Mouse (Mus musculus): ENCODE data around the gene Tuba8.

DNA sequence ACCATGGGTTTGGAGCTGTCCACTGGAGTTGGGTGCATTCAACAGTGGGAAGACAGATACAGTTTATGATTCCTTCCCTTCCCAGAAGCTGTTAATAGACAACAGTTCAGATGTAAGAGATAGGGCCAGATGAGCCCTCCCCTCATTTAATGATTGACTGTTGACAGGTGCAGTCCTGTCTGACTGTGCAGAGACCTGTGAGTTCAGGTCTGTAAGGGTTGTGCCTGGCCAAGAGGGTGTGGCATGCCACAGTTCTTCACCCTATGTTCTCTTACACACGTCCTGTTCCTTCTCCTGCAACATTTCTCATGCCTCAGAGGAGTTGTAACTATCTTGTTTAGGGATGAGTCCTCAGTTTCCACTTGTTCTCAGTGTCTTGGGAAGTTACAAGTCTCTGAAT is 22.2 kb downstream of the Tuba8 start:
- TF ChIP-seq POLR2A (IDR thresholded peaks at IDR 0.05; ENCODE audit: low read depth, low read length) (no peak), CTCF (IDR thresholded peaks at IDR 0.05; ENCODE audit: borderline replicate concordance, insufficient read depth, low read length) (no peak)
